Mouse (Mus musculus): ENCODE measurements around the gene Stk10. TPM values are rescaled to one million over a fixed set of nuclear protein-coding genes. Genes with fewer than 3 reads are reported as not detected.
A peak's percentile ranks its signal among the peaks of the same experiment; 100 is the strongest.
"Not testable (repeated sequence)": the region's sequence is repeated elsewhere in the genome, so short reads cannot be mapped to it uniquely, and the experiment has no call there.

The Stk10 gene
- polyA plus RNA-seq, 1 experiment from 2014 or later: 5.5 TPM

DNA sequence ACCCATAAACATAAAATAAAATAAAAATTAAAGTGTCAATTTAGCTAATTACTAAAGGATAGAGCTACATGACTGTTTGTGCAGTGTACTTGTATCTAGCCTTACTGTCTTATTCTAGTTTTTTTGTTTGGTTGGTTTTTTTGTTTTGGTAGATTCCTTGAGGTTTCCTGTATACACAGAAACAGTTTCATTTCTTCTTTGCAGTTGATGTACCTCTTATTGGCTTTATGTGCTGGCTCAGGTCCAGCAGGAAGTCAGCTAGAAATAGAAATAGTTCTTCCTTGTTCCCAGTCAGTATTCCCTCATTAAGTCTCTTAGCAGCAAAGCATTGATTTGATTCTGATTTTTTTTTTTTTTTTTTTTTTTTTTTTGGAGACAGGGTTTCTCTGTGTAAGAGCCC is 74.2 kb downstream of the Stk10 start:
- H3K9ac ChIP-seq (ENCODE audit: low read length): no peak overlapping the region
- H3K36me3 ChIP-seq (ENCODE audit: control insufficient read depth, insufficient read depth): peaks cover 2% of the 10 kb centered on the region; the same call in 1 of the 2 replicates
- ATAC-seq (replicated peaks; ENCODE audit: extremely low read depth, insufficient read depth, low FRiP score): no peak
- no peaks in the 10 kb centered on the region for H3K27me3 ChIP-seq (ENCODE audit: control insufficient read depth, insufficient read depth, low read length)
- no peak overlapping the region for H3K4me3 ChIP-seq (ENCODE audit: low read length)
- peaks cover 9% of the 10 kb centered on the region for H3K4me1 ChIP-seq (ENCODE audit: control insufficient read depth, insufficient read depth, low read length)
- H3K27ac ChIP-seq (ENCODE audit: low read length): no peak overlapping the region
- no peak overlapping the region for H3K4me2 ChIP-seq (ENCODE audit: low read depth, low read length)
- no peaks in the 10 kb centered on the region for H3K9me3 ChIP-seq (replicated peaks; ENCODE audit: control insufficient read depth, low read length)

DNA sequence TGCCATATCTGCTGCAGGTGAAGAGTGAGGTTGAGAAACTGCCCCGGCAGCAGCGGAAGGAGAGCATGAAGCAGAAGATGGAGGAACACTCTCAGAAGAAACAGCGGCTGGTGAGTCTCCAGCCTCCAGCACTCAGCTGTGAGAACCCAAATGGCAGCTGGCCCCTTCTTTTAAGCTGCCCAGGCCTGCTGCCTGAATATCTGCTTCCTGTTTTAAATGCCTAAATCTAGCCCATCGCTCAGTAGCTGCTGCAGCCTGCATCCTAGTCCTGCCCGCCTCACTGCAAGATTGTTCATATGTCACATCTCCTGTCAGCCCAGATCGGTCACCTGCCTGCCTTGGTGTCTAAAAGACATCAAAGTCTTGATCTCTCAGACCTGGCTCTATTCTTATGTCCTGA is 77.5 kb downstream of the Stk10 start:
- H3K27me3 ChIP-seq (ENCODE audit: control insufficient read depth, insufficient read depth, low read length): no peaks in the 10 kb centered on the region
- H3K4me1 ChIP-seq (ENCODE audit: control insufficient read depth, insufficient read depth, low read length): no peaks in the 10 kb centered on the region
- peaks cover 2% of the 10 kb centered on the region; the same call in 1 of the 2 replicates for H3K36me3 ChIP-seq (ENCODE audit: control insufficient read depth, insufficient read depth)
- no peak overlapping the region for H3K4me3 ChIP-seq (ENCODE audit: low read length)
- H3K9ac ChIP-seq (ENCODE audit: low read length): no peak overlapping the region
- 84% methylated on average over 6 of the region's 6 CpGs for WGBS
- H3K9me3 ChIP-seq (replicated peaks; ENCODE audit: control insufficient read depth, low read length): no peaks in the 10 kb centered on the region
- H3K27ac ChIP-seq (ENCODE audit: low read length): no peak overlapping the region
- ATAC-seq (replicated peaks; ENCODE audit: extremely low read depth, insufficient read depth, low FRiP score): no peak
- no peak overlapping the region for H3K4me2 ChIP-seq (ENCODE audit: low read depth, low read length)

GRCm38 (mm10) chr11:32612304-32612703 is 79.2 kb downstream of the Stk10 start:
- 76% methylated on average over 6 of the region's 6 CpGs for WGBS

DNA sequence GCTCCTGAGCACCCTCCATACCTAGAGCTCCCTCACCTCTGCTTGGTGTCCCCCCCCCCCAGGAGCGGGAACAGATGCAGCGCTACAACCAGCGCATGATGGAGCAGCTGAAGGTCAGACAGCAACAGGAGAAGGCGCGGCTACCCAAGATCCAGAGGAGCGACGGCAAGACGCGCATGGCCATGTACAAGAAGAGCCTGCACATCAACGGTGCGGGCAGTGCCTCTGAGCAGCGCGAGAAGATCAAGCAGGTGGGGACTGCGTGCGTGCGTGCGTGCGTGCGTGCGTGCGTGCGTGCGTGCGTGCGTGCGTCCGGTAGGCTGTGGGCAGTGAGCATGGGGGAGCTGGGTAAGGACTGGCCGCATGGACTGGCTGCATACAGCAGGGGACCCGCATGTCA is 81.4 kb downstream of the Stk10 start:
- H3K4me1 ChIP-seq (ENCODE audit: control insufficient read depth, insufficient read depth, low read length): peaks cover 9% of the 10 kb centered on the region
- H3K4me3 ChIP-seq (ENCODE audit: low read length): no peak overlapping the region
- no peak for ATAC-seq (replicated peaks; ENCODE audit: extremely low read depth, insufficient read depth, low FRiP score)
- H3K27ac ChIP-seq (ENCODE audit: low read length): no peak overlapping the region
- WGBS: 96% methylated on average over 29 of the region's 29 CpGs
- no peak overlapping the region for H3K4me2 ChIP-seq (ENCODE audit: low read depth, low read length)
- no peak overlapping the region for H3K9ac ChIP-seq (ENCODE audit: low read length)
- no peaks in the 10 kb centered on the region for H3K9me3 ChIP-seq (replicated peaks; ENCODE audit: control insufficient read depth, low read length)
- H3K36me3 ChIP-seq (ENCODE audit: control insufficient read depth, insufficient read depth): no peaks in the 10 kb centered on the region
- H3K27me3 ChIP-seq (ENCODE audit: control insufficient read depth, insufficient read depth, low read length): no peaks in the 10 kb centered on the region

More at GRCm38 (mm10) chr11:32612304-32612703, 79.2 kb downstream of the Stk10 start:
- H3K4me2 ChIP-seq (ENCODE audit: low read depth, low read length): no peak overlapping the region
- H3K36me3 ChIP-seq (ENCODE audit: control insufficient read depth, insufficient read depth): no peaks in the 10 kb centered on the region
- no peak overlapping the region for H3K27ac ChIP-seq (ENCODE audit: low read length)
- no peak overlapping the region for H3K9ac ChIP-seq (ENCODE audit: low read length)
- no peaks in the 10 kb centered on the region for H3K27me3 ChIP-seq (ENCODE audit: control insufficient read depth, insufficient read depth, low read length)
- H3K9me3 ChIP-seq (replicated peaks; ENCODE audit: control insufficient read depth, low read length): no peaks in the 10 kb centered on the region
- ATAC-seq (replicated peaks; ENCODE audit: extremely low read depth, insufficient read depth, low FRiP score): no peak
- H3K4me3 ChIP-seq (ENCODE audit: low read length): no peak overlapping the region
- H3K4me1 ChIP-seq (ENCODE audit: control insufficient read depth, insufficient read depth, low read length): no peaks in the 10 kb centered on the region

- Histone ChIP-seq H3K27ac (ENCODE audit: low read length) (no peak overlapping the region), H3K9me3 (replicated peaks; ENCODE audit: control insufficient read depth, low read length) (no peaks in the 10 kb centered on the region), H3K27me3 (ENCODE audit: control insufficient read depth, insufficient read depth, low read length) (no peaks in the 10 kb centered on the region), H3K36me3 (ENCODE audit: control insufficient read depth, insufficient read depth) (no peaks in the 10 kb centered on the region), H3K4me2 (ENCODE audit: low read depth, low read length) (no peak overlapping the region), H3K4me3 (ENCODE audit: low read length) (no peak overlapping the region), H3K4me1 (ENCODE audit: control insufficient read depth, insufficient read depth, low read length) (peaks cover 16% of the 10 kb centered on the region), H3K9ac (ENCODE audit: low read length) (no peak overlapping the region)
- ATAC-seq (replicated peaks; ENCODE audit: extremely low read depth, insufficient read depth, low FRiP score): no peak
- 25% methylated on average over 11 of the region's 11 CpGs for WGBS
Observed at GRCm38 (mm10) chr11:32615561-32615960, 82.5 kb downstream of the Stk10 start.

GRCm38 (mm10) chr11:32616091-32616490 is 83.0 kb downstream of the Stk10 start:
- Histone ChIP-seq H3K9me3 (replicated peaks; ENCODE audit: control insufficient read depth, low read length) (no peaks in the 10 kb centered on the region), H3K4me2 (ENCODE audit: low read depth, low read length) (no peak overlapping the region), H3K4me3 (ENCODE audit: low read length) (no peak overlapping the region), H3K4me1 (ENCODE audit: control insufficient read depth, insufficient read depth, low read length) (peaks cover 16% of the 10 kb centered on the region), H3K9ac (ENCODE audit: low read length) (no peak overlapping the region), H3K27ac (ENCODE audit: low read length) (no peak overlapping the region), H3K27me3 (ENCODE audit: control insufficient read depth, insufficient read depth, low read length) (no peaks in the 10 kb centered on the region), H3K36me3 (ENCODE audit: control insufficient read depth, insufficient read depth) (no peaks in the 10 kb centered on the region)
- ATAC-seq (replicated peaks; ENCODE audit: extremely low read depth, insufficient read depth, low FRiP score): no peak
- 76% methylated on average over 6 of the region's 6 CpGs for WGBS

DNA sequence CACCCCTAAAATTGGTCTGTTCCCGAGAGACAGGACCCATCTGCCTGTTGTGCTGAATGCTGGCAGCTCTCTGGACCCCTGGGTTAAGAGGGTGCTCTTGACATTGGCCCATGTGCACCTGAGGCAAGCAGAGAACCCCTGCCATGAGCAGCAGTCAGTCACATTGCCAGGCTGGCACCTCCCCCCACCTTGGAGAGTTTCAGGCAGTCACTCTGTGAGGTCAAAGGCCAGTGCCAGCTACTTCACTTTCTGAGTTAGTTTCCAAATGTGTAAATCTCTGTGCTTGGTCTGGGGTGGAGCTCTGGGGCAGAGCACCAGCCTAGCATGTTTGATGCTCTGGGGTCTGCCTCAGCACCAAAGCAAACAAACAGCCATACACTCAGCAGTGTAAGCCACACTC is 84.9 kb downstream of the Stk10 start:
- Histone ChIP-seq H3K27ac (ENCODE audit: low read length) (no peak overlapping the region), H3K9ac (ENCODE audit: low read length) (no peak overlapping the region)

GRCm38 (mm10) chr11:32618641-32619040 is 85.5 kb downstream of the Stk10 start:
- not testable (repeated sequence) for H3K4me2 ChIP-seq (ENCODE audit: low read depth, low read length); H3K4me3 ChIP-seq (ENCODE audit: low read length); H3K9me3 ChIP-seq (replicated peaks; ENCODE audit: control insufficient read depth, low read length); H3K36me3 ChIP-seq (ENCODE audit: control insufficient read depth, insufficient read depth); H3K27me3 ChIP-seq (ENCODE audit: control insufficient read depth, insufficient read depth, low read length); ATAC-seq (replicated peaks; ENCODE audit: extremely low read depth, insufficient read depth, low FRiP score)
- H3K27ac ChIP-seq (ENCODE audit: low read length): peak overlapping the region; percentile 96
- 80% methylated on average over 5 of the region's 5 CpGs for WGBS
- peak overlapping the region; percentile 57; the same call in 1 of the 2 replicates for H3K9ac ChIP-seq (ENCODE audit: low read length)
- peaks cover 20% of the 10 kb centered on the region for H3K4me1 ChIP-seq (ENCODE audit: control insufficient read depth, insufficient read depth, low read length)

More for the DNA sequence above, 84.9 kb downstream of the Stk10 start:
- ATAC-seq (replicated peaks; ENCODE audit: extremely low read depth, insufficient read depth, low FRiP score): no peak
- Histone ChIP-seq H3K4me3 (ENCODE audit: low read length) (no peak overlapping the region), H3K9me3 (replicated peaks; ENCODE audit: control insufficient read depth, low read length) (no peaks in the 10 kb centered on the region), H3K27me3 (ENCODE audit: control insufficient read depth, insufficient read depth, low read length) (no peaks in the 10 kb centered on the region), H3K4me2 (ENCODE audit: low read depth, low read length) (no peak overlapping the region), H3K36me3 (ENCODE audit: control insufficient read depth, insufficient read depth) (no peaks in the 10 kb centered on the region), H3K4me1 (ENCODE audit: control insufficient read depth, insufficient read depth, low read length) (peaks cover 20% of the 10 kb centered on the region)
- 100% methylated on average over 1 of the region's 1 CpGs for WGBS

- no peaks in the 10 kb centered on the region for H3K27me3 ChIP-seq (ENCODE audit: control insufficient read depth, insufficient read depth, low read length)
- no peaks in the 10 kb centered on the region for H3K9me3 ChIP-seq (replicated peaks; ENCODE audit: control insufficient read depth, low read length)
- H3K4me2 ChIP-seq (ENCODE audit: low read depth, low read length): peak overlapping the region; percentile 20; the same call in 1 of the 2 replicates
- H3K4me1 ChIP-seq (ENCODE audit: control insufficient read depth, insufficient read depth, low read length): peaks cover 20% of the 10 kb centered on the region
- peak; percentile 92 for ATAC-seq (replicated peaks; ENCODE audit: extremely low read depth, insufficient read depth, low FRiP score)
- H3K9ac ChIP-seq (ENCODE audit: low read length): peak overlapping the region; percentile 57
- no peak overlapping the region for H3K4me3 ChIP-seq (ENCODE audit: low read length)
- H3K36me3 ChIP-seq (ENCODE audit: control insufficient read depth, insufficient read depth): no peaks in the 10 kb centered on the region
- peak overlapping the region; percentile 96 for H3K27ac ChIP-seq (ENCODE audit: low read length)
- WGBS: 16% methylated on average over 8 of the region's 8 CpGs
Observed at GRCm38 (mm10) chr11:32619257-32619816, 86.2 kb downstream of the Stk10 start.
